Mouse (Mus musculus) kidney, adult 2 months (tissue): ENCODE data around the gene Adprm.

Experiments used
- CTCF ChIP-seq: fragments of 200-500 bp; conservative IDR thresholded peaks from 2 replicates; pipeline ENCODE4 v1.5.1; 2011; ENCODE audit warnings: low read depth, mild to moderate bottlenecking, control low read depth, low read length, moderate library complexity, mixed read lengths; ENCODE audit not compliant: insufficient read depth, insufficient read length
- POLR2A ChIP-seq: fragments of 200-500 bp; IDR thresholded peaks from one replicate; pipeline ENCODE4 v1.6.1; 2011; ENCODE audit warnings: low read depth, low read length, control low read depth

DNA sequence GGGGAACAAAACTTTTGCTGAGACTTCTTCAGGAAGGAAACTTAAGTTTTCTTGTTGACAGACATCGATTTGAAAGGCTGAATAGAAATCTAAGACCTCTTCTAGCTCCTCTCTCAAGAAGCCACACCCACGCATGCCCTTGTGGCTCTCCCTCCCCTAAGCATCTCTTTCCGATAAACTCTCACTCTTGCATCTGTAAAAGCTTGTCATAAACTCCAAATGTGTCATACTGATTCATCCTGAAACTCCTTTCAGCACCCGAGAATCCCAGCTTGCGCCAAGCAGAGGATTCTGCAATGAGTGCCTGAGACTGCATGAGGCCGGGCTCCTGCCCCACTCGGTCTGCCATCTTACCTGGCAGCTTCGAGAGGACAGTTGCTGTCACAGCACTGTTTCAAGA, 3.9 kb downstream of the Adprm start:
- no peak for TF ChIP-seq CTCF
- TF ChIP-seq POLR2A = no peak
